Mouse (Mus musculus) hindbrain, embryonic 16.5 days (tissue): ENCODE data around the gene Fbxl19. TPM values are rescaled to one million over a fixed set of nuclear protein-coding genes. Genes with fewer than 3 reads are reported as not detected.

ENCODE experiments used
- ATAC-seq: fragments of 200-750 bp; cut with Nextera tagmentation; 2 replicates; pipeline ENCODE4 v1.8.0; 2017; ENCODE audit warnings: moderate TSS enrichment, moderate library complexity
- H3K27ac ChIP-seq: fragments of 300-500 bp; sonication (generic); 2 replicates; pipeline ENCODE4 v1.5.1; 2014; ENCODE audit warnings: low read depth, mild to moderate bottlenecking, control low read depth, low read length, moderate library complexity
- H3K27me3 ChIP-seq: fragments of 300-500 bp; sonication (generic); replicated peaks from 2 replicates; pipeline ENCODE4 v1.6.1; 2014; ENCODE audit warnings: low read length; ENCODE audit not compliant: control insufficient read depth, insufficient read depth
- H3K36me3 ChIP-seq: fragments of 300-500 bp; sonication (generic); 2 replicates; pipeline ENCODE4 v1.6.1; 2014; ENCODE audit warnings: mild to moderate bottlenecking, low read length, moderate library complexity, mixed read lengths; ENCODE audit not compliant: control insufficient read depth, insufficient read depth
- H3K4me1 ChIP-seq: fragments of 300-500 bp; sonication (generic); 2 replicates; pipeline ENCODE4 v1.6.1; 2014; ENCODE audit warnings: low read depth, low read length; ENCODE audit not compliant: control insufficient read depth, insufficient read depth
- H3K4me2 ChIP-seq: fragments of 300-500 bp; sonication (generic); 2 replicates; pipeline ENCODE4 v1.6.1; 2014; ENCODE audit warnings: mild to moderate bottlenecking, low read length, control low read depth, moderate library complexity
- H3K4me3 ChIP-seq: fragments of 300-500 bp; sonication (generic); 2 replicates; pipeline ENCODE4 v1.5.1; 2014; ENCODE audit warnings: mild to moderate bottlenecking, low read length, control low read depth, moderate library complexity
- H3K9ac ChIP-seq: fragments of 300-500 bp; sonication (generic); 2 replicates; pipeline ENCODE4 v1.6.1; 2014; ENCODE audit warnings: low read depth, mild to moderate bottlenecking, control low read depth, low read length, moderate library complexity
- H3K9me3 ChIP-seq: fragments of 300-500 bp; sonication (generic); 2 replicates; pipeline ENCODE4 v1.6.1; 2014; ENCODE audit warnings: mild to moderate bottlenecking, low read length, moderate library complexity; ENCODE audit not compliant: control insufficient read depth
- WGBS: fragments of 180-500 bp; shearing (Covaris S2); extraction: QIAGEN DNeasy Blood & Tissue Kit; methylation state at CpG from one replicate; pipeline ENCODE4 v1.1.7; 2014; 5-methylcytosine and 5-hydroxymethylcytosine counted together
- polyA plus RNA-seq: library from polyadenylated mRNA; unstranded; fragments of >200 nt; fragmentation: Nextera tagmentation; extraction: Ambion mirVana; gene quantifications from 2 replicates; pipeline ENCODE4 v1.2.1, GENCODE M21; 2015

Fbxl19 gene
- polyA plus RNA-seq = 6.8 TPM in 2 replicates

GRCm38 (mm10) chr7:127744366-127745045, at the start of gene Fbxl19:
Gene Fbxl19 (plus strand): TSS chr7:127744543.
- H3K27ac ChIP-seq = peak within 1 kb of the TSS; percentile 85
- no peak for ATAC-seq
- peak within 1 kb of the TSS; percentile 54 for H3K9ac ChIP-seq
- peak within 1 kb of the TSS; percentile 90 for H3K4me3 ChIP-seq
- H3K4me1 ChIP-seq = peaks cover 16% of the 10 kb centered on the region
- H3K27me3 ChIP-seq = no peaks in the 10 kb centered on the region
- peaks cover 2% of the 10 kb centered on the region for H3K36me3 ChIP-seq
- WGBS = 1% methylated on average over 26 of the region's 26 CpGs
- peak within 1 kb of the TSS; percentile 59 for H3K4me2 ChIP-seq
- H3K9me3 ChIP-seq = no peaks in the 10 kb centered on the region

DNA sequence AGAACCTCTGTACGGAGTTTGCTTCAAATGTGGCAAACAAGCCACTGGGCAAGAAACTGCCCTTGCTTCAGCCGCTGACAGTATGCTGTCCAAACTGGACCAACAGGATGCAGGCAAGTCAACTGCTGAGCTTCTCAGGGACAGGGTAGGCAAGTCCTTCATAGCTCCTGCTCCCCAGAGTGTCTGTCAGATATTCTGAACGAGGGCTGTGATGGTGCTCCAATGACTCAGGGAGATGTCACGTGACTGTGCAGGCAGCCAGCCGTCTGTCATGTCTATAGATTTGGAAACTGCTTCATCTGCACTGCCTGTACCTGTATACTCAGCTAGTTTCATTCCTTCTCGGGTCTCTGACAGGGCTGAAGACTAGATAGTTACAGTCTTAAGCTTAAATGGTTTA, 45.4 kb upstream of the Fbxl19 start:
- H3K4me1 ChIP-seq = no peaks in the 10 kb centered on the region
- no peak overlapping the region for H3K4me2 ChIP-seq
- no peaks in the 10 kb centered on the region for H3K9me3 ChIP-seq
- H3K27ac ChIP-seq = no peak overlapping the region
- WGBS = 82% methylated on average over 6 of the region's 6 CpGs
- H3K27me3 ChIP-seq = no peaks in the 10 kb centered on the region
- ATAC-seq = no peak
- H3K9ac ChIP-seq = no peak overlapping the region
- no peak overlapping the region for H3K4me3 ChIP-seq
- H3K36me3 ChIP-seq = peaks cover 18% of the 10 kb centered on the region; the same call in 1 of the 2 replicates

DNA sequence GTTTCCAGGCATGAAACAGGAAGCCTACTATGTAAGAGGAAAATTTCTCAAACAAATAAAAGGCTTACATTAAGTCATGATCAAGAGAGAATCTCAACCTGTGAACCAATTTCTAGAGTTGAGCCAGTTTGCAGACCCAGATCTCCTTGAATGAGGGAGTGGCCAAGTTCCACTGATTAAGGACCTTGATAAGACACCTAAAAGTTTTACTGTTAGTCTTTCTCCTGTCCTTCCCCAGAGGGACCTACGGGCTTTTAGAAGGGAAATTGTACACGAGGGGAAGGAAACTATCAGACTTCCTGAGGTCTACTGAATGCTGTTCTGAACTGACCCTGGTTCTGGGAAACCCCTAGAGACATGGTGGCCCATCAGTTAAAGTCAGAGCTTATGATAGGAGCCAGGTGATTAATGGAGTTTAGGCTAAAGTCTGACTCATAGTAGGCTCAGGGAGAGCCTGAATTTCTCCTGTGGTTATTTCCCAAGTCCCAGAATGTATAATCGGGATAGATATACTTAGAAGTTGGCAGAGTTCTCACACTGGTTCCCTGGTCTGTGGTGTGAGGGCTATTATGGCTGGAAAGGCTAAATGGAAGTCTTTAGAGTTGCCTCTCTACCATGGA, 43.5 kb upstream of the Fbxl19 start:
- Histone ChIP-seq H3K4me2 (no peak overlapping the region), H3K36me3 (peaks cover 18% of the 10 kb centered on the region; the same call in 1 of the 2 replicates), H3K4me1 (no peaks in the 10 kb centered on the region), H3K27ac (no peak overlapping the region), H3K9ac (no peak overlapping the region), H3K9me3 (no peaks in the 10 kb centered on the region), H3K27me3 (no peaks in the 10 kb centered on the region), H3K4me3 (no peak overlapping the region)
- 89% methylated on average over 3 of the region's 3 CpGs for WGBS
- no peak for ATAC-seq

DNA sequence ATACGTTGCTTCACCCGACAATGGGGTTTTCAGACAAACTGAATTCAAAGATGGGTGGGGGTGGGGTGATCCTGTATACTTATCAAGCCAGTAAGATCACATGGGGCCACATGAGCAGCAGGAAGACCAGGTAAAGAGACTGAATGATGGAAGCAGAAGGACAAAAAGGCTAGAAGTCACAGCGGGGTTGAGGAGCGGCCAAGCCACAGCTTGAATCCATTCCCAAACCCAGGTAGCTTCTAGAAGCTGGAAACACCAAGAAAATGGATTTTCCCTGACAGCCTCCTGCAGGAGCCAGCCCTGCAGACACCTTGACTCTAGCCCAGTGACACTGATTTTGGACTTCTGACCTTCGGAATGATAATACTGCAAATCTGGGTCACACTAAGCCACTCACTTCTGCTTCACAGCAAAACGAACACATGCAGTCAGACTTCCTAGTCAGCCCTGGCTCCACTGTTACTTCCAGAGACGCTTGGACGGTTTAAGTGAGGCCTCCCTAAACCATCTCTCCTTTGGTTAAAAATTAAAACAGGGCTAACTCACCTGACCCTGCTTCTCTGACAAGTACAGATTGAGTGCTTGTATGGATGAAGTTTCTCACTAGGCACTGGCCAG, 40.7 kb upstream of the Fbxl19 start:
- no peaks in the 10 kb centered on the region for H3K27me3 ChIP-seq
- no peak overlapping the region for H3K27ac ChIP-seq
- 95% methylated on average over 8 of the region's 8 CpGs for WGBS
- ATAC-seq = no peak
- H3K9ac ChIP-seq = no peak overlapping the region
- H3K36me3 ChIP-seq = peaks cover 20% of the 10 kb centered on the region; the same call in 1 of the 2 replicates
- no peak overlapping the region for H3K4me3 ChIP-seq
- H3K9me3 ChIP-seq = no peaks in the 10 kb centered on the region
- H3K4me1 ChIP-seq = peaks cover 12% of the 10 kb centered on the region
- no peak overlapping the region for H3K4me2 ChIP-seq

DNA sequence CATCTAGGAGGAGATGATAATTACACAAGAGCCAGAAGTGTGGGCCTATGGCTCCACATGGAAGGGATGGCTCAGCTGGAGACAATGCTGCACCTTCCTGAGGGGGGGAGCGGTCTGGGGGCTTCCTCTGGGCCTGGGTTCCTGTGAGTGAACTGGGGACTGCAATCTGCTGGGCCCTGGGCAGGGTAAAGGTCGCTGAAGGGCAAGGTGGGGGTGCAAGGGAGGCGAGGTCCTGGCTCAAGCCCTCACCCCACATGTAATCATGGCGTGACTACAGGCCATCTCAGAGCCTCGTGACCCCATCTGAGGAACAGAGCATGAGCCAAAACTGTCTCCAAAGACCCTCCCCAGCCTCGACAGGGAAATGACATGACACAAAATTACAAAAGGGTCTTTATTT, 39.7 kb upstream of the Fbxl19 start:
- no peak overlapping the region for H3K27ac ChIP-seq
- no peak overlapping the region for H3K4me2 ChIP-seq
- H3K4me3 ChIP-seq = no peak overlapping the region
- WGBS = 82% methylated on average over 6 of the region's 6 CpGs
- no peaks in the 10 kb centered on the region for H3K9me3 ChIP-seq
- ATAC-seq = no peak
- peaks cover 16% of the 10 kb centered on the region; the same call in 1 of the 2 replicates for H3K36me3 ChIP-seq
- peaks cover 18% of the 10 kb centered on the region for H3K4me1 ChIP-seq
- no peaks in the 10 kb centered on the region for H3K27me3 ChIP-seq
- no peak overlapping the region for H3K9ac ChIP-seq

- no peak overlapping the region for H3K9ac ChIP-seq
- no peaks in the 10 kb centered on the region for H3K9me3 ChIP-seq
- 63% methylated on average over 4 of the region's 4 CpGs for WGBS
- H3K4me2 ChIP-seq = no peak overlapping the region
- peak overlapping the region; percentile 26; the same call in 1 of the 2 replicates for H3K27ac ChIP-seq
- H3K27me3 ChIP-seq = no peaks in the 10 kb centered on the region
- peaks cover 11% of the 10 kb centered on the region; the same call in 1 of the 2 replicates for H3K36me3 ChIP-seq
- ATAC-seq = no peak
- no peak overlapping the region for H3K4me3 ChIP-seq
- peaks cover 18% of the 10 kb centered on the region for H3K4me1 ChIP-seq
Measured at GRCm38 (mm10) chr7:127705706-127706105, 38.6 kb upstream of the Fbxl19 start.

DNA sequence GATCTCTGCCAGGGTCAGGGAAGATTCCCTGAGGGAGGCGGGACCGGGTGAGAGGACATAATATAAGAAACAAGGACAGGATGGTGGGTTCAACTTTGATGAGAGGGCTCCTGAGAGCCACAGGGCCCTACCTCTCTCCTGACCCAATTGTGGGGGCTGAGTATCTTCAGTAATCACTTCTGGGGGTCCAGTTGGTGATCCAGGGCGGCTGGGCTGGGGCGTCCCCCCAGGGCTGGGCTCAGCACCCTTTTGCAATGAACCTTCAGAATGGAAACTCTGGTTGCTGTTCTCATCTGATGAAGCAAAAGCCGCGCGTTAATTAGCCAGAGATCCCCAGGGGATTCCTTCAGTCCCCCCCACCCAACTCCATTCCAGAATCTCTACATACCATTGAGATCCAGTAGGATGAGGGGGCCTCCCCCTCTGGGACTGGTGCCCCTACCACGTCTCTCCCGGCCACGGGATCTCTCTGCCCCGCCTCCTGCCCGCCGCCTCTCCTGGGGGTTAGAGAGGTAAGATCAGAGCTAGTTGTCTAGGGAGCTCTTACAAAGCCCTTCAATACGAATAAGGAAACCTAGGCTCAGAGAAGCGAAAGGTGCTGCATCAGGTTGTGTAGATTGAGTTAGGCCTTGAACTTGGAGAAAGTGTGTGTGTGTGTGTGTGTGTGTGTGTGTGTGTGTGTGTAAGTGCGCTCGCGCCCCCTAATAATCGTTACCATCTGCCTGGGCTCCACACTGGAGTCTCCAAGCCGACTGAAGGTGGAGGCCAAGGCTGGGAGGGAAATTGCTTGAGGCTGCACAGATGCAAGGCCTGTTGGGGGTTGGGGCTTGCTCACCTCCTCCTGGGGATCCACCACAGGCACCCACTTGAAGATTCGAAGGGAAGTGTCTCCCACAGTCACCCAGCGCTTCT, 37.0 kb upstream of the Fbxl19 start:
- ATAC-seq = no peak
- 26% methylated on average over 22 of the region's 22 CpGs for WGBS
- no peaks in the 10 kb centered on the region for H3K9me3 ChIP-seq

DNA sequence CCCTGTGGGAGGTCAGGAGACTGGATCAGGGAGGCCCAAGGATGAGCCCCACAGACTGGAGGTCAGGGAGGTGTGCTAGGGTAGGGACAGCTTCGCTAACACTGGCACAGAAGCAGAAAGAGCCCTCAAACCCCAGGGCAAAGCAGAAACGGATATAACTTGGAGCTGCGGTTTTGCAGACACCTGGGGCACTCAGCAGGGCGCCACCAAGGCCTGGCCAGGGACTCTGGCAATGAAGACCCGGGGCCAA, 36.5 kb upstream of the Fbxl19 start:
- peak overlapping the region; percentile 69 for H3K4me2 ChIP-seq
- ATAC-seq = peak; percentile 2; the same call in 1 of the 2 replicates
- no peaks in the 10 kb centered on the region for H3K27me3 ChIP-seq
- peaks cover 10% of the 10 kb centered on the region; the same call in 1 of the 2 replicates for H3K36me3 ChIP-seq
- H3K9me3 ChIP-seq = no peaks in the 10 kb centered on the region
- peaks cover 22% of the 10 kb centered on the region for H3K4me1 ChIP-seq
- 0% methylated on average over 5 of the region's 5 CpGs for WGBS
- peak overlapping the region; percentile 80 for H3K4me3 ChIP-seq
- peak overlapping the region; percentile 94 for H3K9ac ChIP-seq
- H3K27ac ChIP-seq = peak overlapping the region; percentile 95

More for the DNA sequence above, 37.0 kb upstream of the Fbxl19 start:
- peak overlapping the region; percentile 94 for H3K9ac ChIP-seq
- H3K4me3 ChIP-seq = peak overlapping the region; percentile 80
- peak overlapping the region; percentile 69 for H3K4me2 ChIP-seq
- H3K36me3 ChIP-seq = peaks cover 11% of the 10 kb centered on the region; the same call in 1 of the 2 replicates
- peaks cover 18% of the 10 kb centered on the region for H3K4me1 ChIP-seq
- peak overlapping the region; percentile 95 for H3K27ac ChIP-seq
- H3K27me3 ChIP-seq = no peaks in the 10 kb centered on the region
